Mouse (Mus musculus) neutrophil, adult 5-6 weeks (primary cell): ENCODE results near the gene Zfp507. TPM values are rescaled to one million over a fixed set of nuclear protein-coding genes. Genes with fewer than 3 reads are reported as not detected.

Source experiments
- ATAC-seq: fragments of 151-379, 151-347 bp; 2 replicates; pipeline ENCODE4 v1.8.0; 2017; ENCODE audit warnings: mild to moderate bottlenecking, moderate TSS enrichment; ENCODE audit not compliant: insufficient number of reproducible peaks, poor library complexity, low FRiP score, severe bottlenecking; ENCODE audit errors: extremely low read depth
- total RNA-seq: library from RNA; stranded (forward); fragments of 200-1000 nt; gene quantifications from 2 replicates; pipeline ENCODE4 v1.2.3, GENCODE M21; 2017

Zfp507 gene
- total RNA-seq, 1 experiment from 2014 or later: 27.7 TPM

DNA sequence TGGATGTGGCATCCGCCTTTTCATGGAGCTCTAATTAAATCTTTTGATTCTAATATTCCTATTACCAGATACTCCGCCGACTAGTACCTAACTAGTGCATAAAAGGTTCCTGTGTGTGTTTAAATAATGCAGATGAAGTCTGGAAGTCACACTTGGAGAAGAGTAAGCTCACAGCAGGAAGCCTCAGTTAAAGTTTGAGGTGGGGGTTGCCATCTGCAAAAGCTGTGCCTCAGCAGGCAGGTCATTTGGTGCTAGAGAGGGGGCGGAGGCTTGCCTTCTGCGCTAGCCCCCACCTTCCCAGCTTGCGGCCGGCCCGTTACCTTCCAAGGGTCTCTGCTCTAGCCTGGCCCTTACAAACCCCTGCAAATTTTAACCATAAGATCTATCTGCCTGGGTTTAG is 11.9 kb downstream of the Zfp507 start:
- no peak for ATAC-seq

DNA sequence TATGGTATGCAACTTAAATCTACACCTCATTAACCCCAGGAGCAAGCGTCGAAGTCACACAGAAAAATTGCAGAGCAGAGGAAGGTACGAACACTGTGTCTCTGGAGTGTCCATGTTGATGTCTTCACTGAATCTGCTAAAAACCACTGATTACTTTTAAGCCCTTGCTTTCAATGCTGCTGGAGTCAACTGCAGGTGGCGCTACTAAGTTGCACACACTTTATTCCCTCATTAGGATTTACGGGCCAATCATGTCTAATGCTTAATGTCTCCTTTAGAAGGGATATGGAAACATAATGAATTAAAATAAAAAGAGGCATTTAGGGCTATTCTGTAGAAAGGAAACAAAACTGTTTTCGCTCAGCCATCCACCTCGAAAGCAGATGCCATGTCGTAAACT is 12.6 kb downstream of the Zfp507 start:
- no peak for ATAC-seq

DNA sequence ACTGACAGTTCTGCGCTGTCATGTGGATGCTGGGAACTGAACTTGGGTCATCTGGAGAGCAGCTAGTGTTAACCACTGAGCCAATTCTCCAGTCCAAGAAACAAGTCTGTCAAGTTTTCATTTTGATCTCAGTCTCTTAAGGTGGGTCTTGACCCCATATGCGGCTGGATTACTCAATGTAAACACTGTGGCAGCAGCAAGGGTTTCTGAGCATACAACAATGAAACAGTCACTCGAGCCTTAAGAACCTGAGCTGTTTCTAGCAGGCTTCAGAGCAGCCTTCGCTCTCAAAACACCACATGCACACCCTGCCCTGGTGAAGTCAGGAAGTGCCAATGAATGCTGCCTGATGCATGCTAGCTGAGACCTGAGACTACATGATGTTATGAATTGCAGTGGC is 17.2 kb downstream of the Zfp507 start:
- ATAC-seq: no peak

DNA sequence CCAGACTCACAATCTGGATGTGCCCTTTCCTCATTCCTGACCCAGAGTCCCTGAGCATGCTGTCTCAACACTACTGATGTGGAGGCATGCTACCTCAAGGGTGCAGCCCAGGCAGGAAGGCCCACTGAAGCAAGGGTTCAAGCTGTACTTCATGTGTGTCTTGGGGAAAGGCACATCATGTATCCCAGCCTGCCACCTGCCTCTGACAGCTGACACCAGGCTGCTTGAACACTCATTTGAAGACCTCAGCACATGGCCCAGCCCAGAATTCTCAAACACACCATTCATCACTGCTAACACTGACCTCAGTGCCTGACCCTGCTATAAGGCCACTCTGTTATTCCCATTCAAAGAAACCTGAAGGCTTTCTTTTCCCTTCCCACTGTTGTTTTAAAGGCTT is 20.6 kb downstream of the Zfp507 start:
- ATAC-seq: no peak

DNA sequence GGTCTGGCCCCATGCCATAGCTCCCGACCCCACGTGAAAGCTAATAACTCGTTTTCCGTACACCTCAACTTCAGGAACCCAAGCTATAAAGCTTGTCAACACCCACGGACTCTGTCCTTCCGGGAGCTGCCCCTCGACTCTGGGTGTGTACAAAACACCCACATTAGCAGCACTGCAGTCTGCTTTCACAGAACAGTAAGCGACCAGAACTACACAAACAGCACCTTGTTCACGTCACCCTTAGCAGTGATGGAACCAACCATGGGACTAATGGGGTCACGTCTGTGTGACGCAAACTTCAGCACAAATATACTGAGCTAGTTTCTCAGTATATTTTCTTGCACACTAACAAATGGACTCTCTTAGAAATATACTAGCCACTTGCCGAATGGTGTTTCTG is 28.7 kb downstream of the Zfp507 start:
- ATAC-seq: no peak

DNA sequence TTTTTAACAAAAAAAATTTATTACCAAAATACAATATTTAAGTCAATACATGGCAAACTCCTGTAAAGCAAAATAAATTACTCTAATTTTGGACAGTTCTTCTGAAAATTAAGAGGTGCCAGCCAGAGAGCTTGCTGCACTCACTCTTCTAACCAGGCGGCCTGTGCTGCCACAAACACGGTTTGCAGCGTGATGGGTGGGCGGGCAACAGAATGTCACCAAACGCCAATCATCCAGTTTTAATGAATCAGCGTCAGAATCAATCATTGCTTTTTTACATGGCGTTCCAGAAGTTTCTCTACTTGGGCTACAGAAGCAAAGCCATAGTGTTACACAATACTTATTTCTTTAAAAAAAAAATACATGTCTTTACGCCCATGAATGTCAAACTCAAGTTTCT is 30.5 kb downstream of the Zfp507 start:
- no peak for ATAC-seq

DNA sequence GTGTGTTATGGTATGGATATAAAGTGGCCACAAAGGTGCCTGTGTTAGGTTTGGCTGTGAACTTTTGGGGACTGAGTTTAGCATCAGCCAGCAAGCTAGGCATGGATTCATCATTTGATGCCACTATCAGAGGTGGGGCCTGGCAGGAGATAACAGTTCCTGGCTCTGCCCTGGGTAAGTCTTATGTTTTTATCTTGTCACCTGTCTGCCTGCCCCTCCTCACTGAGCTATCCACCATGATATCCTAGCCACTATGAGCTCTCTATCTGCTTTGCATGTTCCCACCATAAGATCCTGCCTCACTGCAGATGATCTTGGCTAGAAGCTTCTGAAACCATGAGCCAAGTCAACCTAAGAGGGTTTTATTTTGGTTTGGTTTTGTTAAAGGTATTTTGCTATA is 31.7 kb downstream of the Zfp507 start:
- no peak for ATAC-seq

DNA sequence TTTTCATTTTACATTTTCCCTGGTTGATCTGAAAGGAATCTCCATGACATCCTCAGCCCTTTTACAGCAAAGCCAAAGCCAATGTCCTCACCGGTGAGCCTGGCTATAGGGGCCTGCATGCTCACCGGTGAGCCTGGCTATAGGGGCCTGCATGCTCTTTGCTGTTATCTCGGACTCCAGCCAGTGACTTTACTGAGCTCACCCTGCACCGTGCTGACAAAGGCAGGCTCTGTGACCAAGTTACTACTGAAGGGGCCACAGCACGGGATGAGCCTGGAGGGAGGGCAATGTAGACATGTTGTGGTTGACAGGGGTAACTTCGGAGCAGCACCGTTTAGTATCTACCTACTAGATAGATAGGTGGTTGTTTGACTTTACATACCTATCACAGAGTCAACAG is 32.7 kb downstream of the Zfp507 start:
- no peak for ATAC-seq

DNA sequence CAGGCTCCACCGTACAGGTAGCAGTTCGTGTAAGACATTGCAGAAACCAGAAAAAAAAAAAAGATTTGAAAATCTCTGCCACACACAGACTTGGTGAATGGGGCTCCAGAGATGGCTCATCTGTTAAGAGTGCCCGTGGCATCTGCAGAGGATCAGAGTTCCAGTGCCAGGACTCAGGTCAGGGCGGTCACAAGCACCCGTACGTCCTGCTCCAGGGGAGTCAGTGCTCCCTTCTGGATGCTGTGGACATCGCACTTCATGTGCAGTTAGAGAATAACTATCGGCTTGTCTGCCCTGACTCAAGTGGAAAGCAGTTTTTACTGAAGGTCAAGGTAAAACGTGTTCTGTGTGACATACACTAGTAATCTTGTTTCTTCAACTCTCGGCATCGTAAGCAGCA is 38.3 kb downstream of the Zfp507 start:
- ATAC-seq: no peak

DNA sequence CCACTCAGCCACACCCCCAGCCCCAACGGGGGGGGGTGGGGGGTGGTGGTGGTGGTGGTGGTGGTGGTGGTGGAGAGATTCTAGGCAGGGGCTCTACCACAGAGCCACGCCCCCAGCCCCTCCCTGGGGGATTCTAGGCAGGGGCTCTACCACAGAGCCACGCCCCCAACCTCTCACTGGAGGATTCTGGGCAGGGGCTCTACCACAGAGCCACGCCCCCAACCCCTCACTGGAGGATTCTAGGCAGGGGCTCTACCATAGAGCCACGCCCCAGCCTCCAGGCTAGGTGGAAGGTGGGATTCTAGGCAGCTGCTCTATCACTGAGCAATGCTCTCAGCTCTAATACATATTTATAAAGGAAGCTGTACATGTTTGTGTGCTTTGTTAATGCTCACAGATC is 41.0 kb downstream of the Zfp507 start:
- no peak for ATAC-seq

DNA sequence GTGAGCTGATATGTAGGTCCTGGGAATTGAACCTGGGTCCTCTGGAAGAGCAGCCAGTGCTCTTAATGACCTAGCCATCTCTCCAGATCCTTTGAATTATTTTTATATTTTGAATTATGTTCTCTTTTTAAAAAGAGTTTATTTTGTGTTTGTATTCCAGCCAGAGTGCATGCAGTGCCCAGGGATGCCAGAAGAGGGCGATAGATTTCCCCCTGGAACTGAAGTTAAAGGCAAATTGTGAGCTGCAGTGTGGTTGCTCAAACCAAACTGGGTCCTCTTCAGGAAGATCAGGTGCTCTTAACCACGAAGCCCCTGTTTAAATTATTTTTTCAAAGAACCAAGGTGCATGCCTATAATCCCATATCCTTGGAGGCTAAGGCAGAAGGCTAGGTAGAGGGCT is 43.2 kb downstream of the Zfp507 start:
- no peak for ATAC-seq

DNA sequence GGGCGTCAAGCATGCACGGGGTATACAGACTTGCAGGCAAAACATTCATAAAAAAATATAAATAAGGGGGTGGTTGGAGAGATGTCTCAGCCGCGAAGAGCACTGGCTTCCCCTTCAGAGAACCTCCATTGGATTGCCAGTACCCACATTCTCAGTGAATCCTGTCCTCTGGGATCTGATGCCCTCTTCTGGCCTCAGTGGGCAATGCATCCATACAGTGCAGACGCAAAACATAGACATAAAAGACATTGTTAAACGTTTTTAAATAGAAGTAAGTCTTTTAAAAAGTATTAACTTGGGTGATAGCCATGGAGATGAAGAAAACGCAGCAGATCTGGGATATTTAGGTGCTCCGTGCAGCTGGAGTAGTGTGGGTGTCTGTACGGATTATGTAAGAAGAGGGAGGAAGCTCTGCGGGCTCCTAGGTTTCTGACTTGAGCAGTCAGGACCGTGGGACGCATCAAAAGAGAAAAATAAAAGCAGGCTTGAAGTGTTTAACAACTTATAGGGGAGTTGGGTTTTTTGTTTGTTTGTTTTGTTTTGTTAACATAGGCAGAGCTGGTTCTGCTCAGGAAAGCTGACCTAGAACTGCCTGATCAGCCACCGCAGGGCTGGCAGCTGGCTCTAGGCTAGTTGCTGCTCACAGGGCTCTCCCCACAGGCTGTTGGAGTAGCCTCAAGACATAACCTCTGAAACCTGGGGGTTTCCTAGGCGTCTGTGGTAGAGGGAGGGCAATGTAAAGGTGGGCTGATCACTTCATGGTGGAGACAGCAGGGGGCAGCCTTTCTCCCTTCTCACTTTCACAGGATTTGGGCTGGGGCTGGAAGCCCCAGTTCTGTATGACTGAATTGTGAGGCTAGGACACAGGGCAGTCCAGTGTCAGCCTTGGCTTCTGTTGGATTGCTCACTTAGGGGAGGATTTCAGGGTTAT is 46.0 kb downstream of the Zfp507 start:
- ATAC-seq: peak; percentile 24; the same call in 1 of the 2 replicates

DNA sequence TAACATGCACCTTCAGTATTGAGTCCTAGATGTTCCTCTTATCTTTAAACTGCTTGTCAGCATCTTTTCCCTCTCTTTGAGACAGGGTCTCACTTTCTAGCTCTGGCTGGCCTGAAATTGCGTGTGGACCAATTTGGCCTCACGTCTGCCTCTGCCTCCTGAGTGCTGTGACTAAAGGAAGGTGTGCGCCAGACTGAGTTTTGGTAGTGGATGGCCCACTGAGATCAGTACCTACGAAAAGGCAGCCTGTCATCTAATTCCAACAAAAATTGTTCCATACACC is 48.0 kb downstream of the Zfp507 start:
- ATAC-seq: no peak

DNA sequence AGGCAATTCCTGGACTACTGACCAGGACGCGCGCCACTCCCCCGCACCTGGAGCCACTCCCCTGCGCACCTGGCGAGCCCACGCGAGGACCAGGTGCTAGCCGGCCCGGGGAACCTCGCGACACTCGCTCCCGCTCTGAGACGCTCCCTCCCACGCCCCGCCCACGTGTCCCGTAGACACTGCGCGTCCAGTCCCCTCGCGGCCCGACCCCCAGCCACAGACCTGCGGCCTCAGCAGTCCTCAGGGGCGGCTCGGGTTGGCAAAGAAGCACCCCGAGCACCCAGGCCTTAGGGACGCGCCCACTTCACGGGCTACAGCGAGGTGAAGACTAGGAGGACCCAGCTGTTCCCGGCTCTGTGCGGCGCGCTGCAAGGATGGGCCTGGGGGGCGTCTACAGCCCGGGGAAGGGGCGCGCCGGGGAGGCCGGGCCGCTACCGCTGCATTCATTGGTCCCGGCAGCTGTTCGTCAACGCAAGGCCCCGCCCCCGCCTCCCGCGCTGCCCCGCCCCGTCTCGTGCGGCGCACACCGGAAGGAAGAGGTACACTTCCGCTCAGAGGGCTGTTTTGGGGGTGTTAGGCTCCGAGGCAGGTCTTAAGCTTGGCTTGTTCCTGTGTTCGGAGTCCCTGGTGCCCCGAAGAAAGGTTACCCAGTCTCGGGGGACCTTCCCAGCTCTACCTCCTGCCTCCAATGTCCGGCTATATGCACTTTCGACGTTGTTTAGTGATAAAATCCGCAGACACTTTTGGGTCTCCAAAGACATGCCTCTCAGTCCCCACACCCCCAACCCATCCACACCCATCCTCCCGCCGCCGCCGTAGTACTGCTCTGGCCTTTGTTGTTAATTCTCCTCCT is 48.5 kb downstream of the Zfp507 start, which contains the start of gene Dpy19l3:
Dpy19l3 (minus strand) TSS at position 422 of the 853 bp plus-strand sequence.
- ATAC-seq: peak; percentile 86

DNA sequence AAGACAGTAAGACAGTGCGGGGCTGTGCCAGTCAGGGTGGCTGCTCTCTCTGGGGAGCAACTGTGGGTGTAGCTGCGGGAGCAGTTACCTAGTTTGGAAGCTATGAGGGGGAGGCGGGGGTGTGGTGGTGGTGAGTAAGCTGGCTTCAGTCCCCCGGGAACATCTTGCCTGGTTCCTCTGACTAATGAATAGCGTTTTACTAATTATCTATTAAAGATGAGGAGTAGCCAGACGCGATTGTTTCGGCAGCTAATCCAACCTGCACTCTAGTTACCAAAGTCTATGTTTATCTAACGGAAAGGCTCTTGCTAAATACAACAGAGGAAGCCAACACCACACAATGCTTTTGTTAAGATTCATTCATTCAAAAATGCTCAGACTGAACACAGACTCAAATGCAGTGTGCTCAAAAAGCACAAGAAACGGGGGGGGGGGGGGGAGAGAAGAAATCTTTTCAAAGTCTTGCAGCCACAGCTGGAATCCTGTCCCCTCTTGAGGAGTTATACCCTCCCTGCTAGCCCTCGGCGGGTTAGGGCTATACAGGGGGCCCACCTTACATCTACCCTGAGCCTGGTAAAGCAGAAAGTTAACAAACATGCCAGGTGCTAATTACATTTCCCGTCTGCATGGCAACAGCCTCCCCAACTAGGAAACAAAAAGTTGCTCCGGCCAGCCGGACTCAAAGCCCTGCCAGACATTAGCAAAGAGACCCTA is 49.3 kb downstream of the Zfp507 start:
- ATAC-seq: no peak

DNA sequence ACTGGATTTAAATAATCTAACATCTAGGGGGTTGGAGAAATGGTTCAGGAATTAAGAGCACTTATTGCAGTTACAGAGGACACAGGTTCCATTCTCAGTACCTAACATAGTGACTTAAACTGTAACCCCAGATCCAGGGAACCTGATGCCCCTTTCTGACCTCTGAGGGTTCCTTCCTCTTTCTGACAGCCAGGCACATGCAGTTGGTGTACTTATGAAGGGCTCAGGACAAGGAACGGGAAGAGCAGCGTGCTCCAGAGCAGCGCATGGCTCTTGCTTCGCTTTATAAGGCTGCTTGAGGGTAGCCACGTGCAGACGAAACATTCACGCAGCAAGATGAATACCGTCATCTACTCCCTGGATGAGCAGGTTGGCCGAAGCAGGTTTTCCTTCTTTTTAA is 51.9 kb downstream of the Zfp507 start:
- no peak for ATAC-seq

DNA sequence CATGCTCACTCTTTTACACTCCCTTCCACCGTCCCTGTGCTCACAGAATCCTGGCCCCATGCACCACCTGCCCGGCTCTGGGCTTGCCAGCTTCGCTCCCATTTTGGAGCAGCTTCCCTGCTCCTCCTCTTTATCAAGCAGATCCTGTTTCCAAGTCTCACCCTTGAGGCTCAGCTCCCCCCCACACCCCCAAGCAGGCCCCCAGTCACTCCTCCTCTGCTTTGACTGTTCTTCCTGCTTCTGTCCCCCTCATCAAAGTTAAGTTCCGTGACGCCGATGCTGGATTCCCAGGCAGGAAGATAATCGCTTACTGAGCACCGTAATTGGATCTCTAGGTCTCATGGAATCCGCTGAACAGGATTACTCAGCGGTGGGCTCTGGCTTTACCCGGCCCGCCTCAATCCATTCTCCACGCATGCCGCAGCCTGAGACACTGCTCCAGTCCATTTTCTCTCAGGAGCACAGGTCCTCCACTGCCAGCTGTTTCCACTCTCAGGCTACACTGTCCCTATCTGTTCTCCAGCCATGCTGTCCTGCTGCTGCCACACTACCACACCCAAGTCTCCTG is 55.3 kb downstream of the Zfp507 start:
- ATAC-seq: no peak

DNA sequence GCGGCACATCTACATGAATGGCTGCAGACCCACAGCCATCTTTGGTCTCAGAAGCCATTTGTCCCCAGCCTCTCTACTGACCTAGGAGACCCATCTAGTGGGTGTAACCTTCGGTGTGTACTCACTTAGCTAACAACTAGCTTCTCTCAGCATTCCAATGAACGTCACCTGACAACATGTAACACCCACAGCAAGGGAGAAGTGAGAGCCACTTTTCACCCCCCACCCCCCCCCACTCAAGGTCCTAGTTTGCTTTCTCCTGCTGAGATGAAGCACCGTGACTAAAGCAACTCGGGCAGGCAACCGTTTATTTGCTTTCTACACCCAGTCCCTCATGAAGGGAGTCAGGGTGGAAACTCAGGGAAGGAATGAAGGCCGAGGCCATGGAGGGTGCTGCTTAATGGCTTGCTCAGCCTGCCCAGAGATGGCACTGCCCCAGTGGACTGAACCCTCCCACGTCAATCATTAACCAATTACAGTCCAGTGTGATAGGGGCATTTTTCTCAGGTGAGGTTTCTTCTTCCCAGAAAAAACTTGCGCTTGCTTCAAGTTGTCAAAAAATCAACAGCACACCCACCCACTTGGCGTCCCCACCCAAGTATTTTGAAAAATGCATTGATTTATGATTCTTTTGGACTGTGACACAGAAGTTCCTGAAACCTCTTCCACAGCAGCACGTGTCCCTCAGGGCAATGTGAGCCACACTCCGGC is 56.0 kb downstream of the Zfp507 start:
- no peak for ATAC-seq

DNA sequence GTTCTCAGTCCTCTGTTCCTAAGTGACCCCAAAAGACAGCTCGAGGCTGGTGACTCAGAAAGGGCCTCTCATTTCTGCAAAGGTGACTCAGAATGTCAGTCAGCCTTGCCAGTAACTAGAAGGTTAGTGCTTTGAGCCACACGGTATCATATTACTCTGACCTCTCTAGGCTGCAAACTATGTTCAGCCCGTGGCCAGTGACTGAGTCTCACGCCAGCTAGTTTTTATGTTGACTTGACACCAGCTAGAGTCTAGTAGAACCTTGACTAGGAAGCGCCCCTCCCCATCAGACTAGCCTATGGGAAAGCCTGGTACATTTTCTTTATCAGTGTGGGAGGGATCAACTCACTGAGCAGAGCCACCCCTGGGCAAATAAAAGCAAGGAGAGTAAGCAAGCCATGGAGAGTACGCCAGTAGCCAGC is 57.5 kb downstream of the Zfp507 start:
- no peak for ATAC-seq
